Mouse (Mus musculus) midbrain, embryonic 13.5 days (tissue): Measurements from ENCODE around the gene Pgap2. TPM values are rescaled to one million over a fixed set of nuclear protein-coding genes. Genes with fewer than 3 reads are reported as not detected.
"Not testable (repeated sequence)": the region's sequence is repeated elsewhere in the genome, so short reads cannot be mapped to it uniquely, and the experiment has no call there.

Experiments used
- ATAC-seq: fragments of 200-750 bp; cut with Nextera tagmentation; 2 replicates; pipeline ENCODE4 v1.8.0; 2017; ENCODE audit warnings: mild to moderate bottlenecking, moderate TSS enrichment, moderate library complexity
- H3K27ac ChIP-seq: fragments of 300-500 bp; sonication (generic); 2 replicates; pipeline ENCODE4 v1.5.1; 2015; ENCODE audit warnings: inconsistent platforms, mild to moderate bottlenecking, moderate library complexity
- H3K27me3 ChIP-seq: fragments of 300-500 bp; sonication (generic); 2 replicates; pipeline ENCODE4 v1.6.1; 2015; ENCODE audit warnings: mild to moderate bottlenecking, inconsistent platforms
- H3K36me3 ChIP-seq: fragments of 300-500 bp; sonication (generic); 2 replicates; pipeline ENCODE4 v1.6.1; 2015; ENCODE audit warnings: mild to moderate bottlenecking, inconsistent platforms
- H3K4me1 ChIP-seq: fragments of 300-500 bp; sonication (generic); replicated peaks from 2 replicates; pipeline ENCODE4 v1.6.1; 2015; ENCODE audit warnings: inconsistent platforms
- H3K4me2 ChIP-seq: fragments of 300-500 bp; sonication (generic); replicated peaks from 2 replicates; pipeline ENCODE4 v1.6.1; 2015; ENCODE audit warnings: moderate library complexity, mild to moderate bottlenecking, inconsistent platforms
- H3K4me3 ChIP-seq: fragments of 300-500 bp; sonication (generic); replicated peaks from 2 replicates; pipeline ENCODE4 v1.5.1; 2015; ENCODE audit warnings: mild to moderate bottlenecking, inconsistent platforms
- H3K9ac ChIP-seq: fragments of 300-500 bp; sonication (generic); replicated peaks from 2 replicates; pipeline ENCODE4 v1.6.1; 2015; ENCODE audit warnings: mild to moderate bottlenecking, inconsistent platforms
- H3K9me3 ChIP-seq: fragments of 300-500 bp; sonication (generic); 2 replicates; pipeline ENCODE4 v1.6.1; 2016; ENCODE audit warnings: mild to moderate bottlenecking, inconsistent platforms
- whole genome bisulfite sequencing: fragments of 180-500 bp; shearing (Covaris S2); methylation state at CpG from one replicate; pipeline ENCODE4 v1.1.7; 2015; 5-methylcytosine and 5-hydroxymethylcytosine counted together
- polyA plus RNA-seq: library from polyadenylated mRNA; unstranded; fragments of >200 nt; fragmentation: Nextera tagmentation; extraction: Ambion mirVana; gene quantifications from 2 replicates; pipeline ENCODE4 v1.2.1, GENCODE M21; 2015

The Pgap2 gene
- polyA plus RNA-seq, 1 experiment from 2014 or later: 51.6 TPM

- H3K4me2 ChIP-seq: no peak overlapping the region
- no peaks in the 10 kb centered on the region for H3K9me3 ChIP-seq
- no peak overlapping the region for H3K4me3 ChIP-seq
- H3K27ac ChIP-seq: no peak overlapping the region
- peak; percentile 72 for ATAC-seq
- no peaks in the 10 kb centered on the region for H3K4me1 ChIP-seq
- H3K36me3 ChIP-seq: no peaks in the 10 kb centered on the region
- 17% methylated on average over 4 of the region's 4 CpGs for WGBS
- H3K9ac ChIP-seq: no peak overlapping the region
- H3K27me3 ChIP-seq: no peaks in the 10 kb centered on the region
These were observed 48.2 kb downstream of the Pgap2 start for GRCm38 (mm10) chr7:102258189-102258588.

- no peaks in the 10 kb centered on the region for H3K4me1 ChIP-seq
- H3K9ac ChIP-seq: no peak overlapping the region
- no peaks in the 10 kb centered on the region for H3K9me3 ChIP-seq
- no peaks in the 10 kb centered on the region for H3K36me3 ChIP-seq
- H3K4me2 ChIP-seq: no peak overlapping the region
- no peak for ATAC-seq
- H3K27me3 ChIP-seq: no peaks in the 10 kb centered on the region
- H3K4me3 ChIP-seq: no peak overlapping the region
- 70% methylated on average over 3 of the region's 3 CpGs for WGBS
- H3K27ac ChIP-seq: no peak overlapping the region
These were observed 48.7 kb downstream of the Pgap2 start for GRCm38 (mm10) chr7:102258753-102259152.

GRCm38 (mm10) chr7:102259716-102260479, 49.9 kb downstream of the Pgap2 start:
- Histone ChIP-seq H3K27ac (no peak overlapping the region), H3K27me3 (no peaks in the 10 kb centered on the region), H3K4me1 (no peaks in the 10 kb centered on the region), H3K4me2 (no peak overlapping the region), H3K9ac (no peak overlapping the region), H3K9me3 (no peaks in the 10 kb centered on the region), H3K36me3 (no peaks in the 10 kb centered on the region), H3K4me3 (no peak overlapping the region)
- 85% methylated on average over 10 of the region's 10 CpGs for WGBS
- no peak for ATAC-seq

- no peak for ATAC-seq
These were observed 50.5 kb downstream of the Pgap2 start for GRCm38 (mm10) chr7:102260518-102260917.

GRCm38 (mm10) chr7:102263020-102263419, 53.0 kb downstream of the Pgap2 start:
- no peak for ATAC-seq
- Histone ChIP-seq H3K36me3 (no peaks in the 10 kb centered on the region), H3K27me3 (0 out of 2 replicates have a peak, but pooled peaks cover 2% of the 10 kb centered on the region), H3K9ac (no peak overlapping the region), H3K9me3 (no peaks in the 10 kb centered on the region), H3K4me3 (no peak overlapping the region), H3K4me1 (peaks cover 2% of the 10 kb centered on the region), H3K27ac (no peak overlapping the region), H3K4me2 (no peak overlapping the region)
- 91% methylated on average over 2 of the region's 2 CpGs for WGBS

More at GRCm38 (mm10) chr7:102260518-102260917, 50.5 kb downstream of the Pgap2 start:
- H3K27ac ChIP-seq: no peak overlapping the region
- no peak overlapping the region for H3K9ac ChIP-seq
- no peaks in the 10 kb centered on the region for H3K4me1 ChIP-seq
- H3K27me3 ChIP-seq: no peaks in the 10 kb centered on the region
- 84% methylated on average over 1 of the region's 1 CpGs for WGBS
- H3K4me2 ChIP-seq: no peak overlapping the region
- H3K4me3 ChIP-seq: no peak overlapping the region
- no peaks in the 10 kb centered on the region for H3K9me3 ChIP-seq
- no peaks in the 10 kb centered on the region for H3K36me3 ChIP-seq

GRCm38 (mm10) chr7:102266021-102266400, 56.0 kb downstream of the Pgap2 start:
- not testable (repeated sequence) for H3K9ac ChIP-seq, H3K27ac ChIP-seq, H3K4me2 ChIP-seq, H3K36me3 ChIP-seq, H3K4me3 ChIP-seq, H3K9me3 ChIP-seq, ATAC-seq
- Histone ChIP-seq H3K4me1 (peaks cover 15% of the 10 kb centered on the region), H3K27me3 (peaks cover 15% of the 10 kb centered on the region)
- WGBS: 95% methylated on average over 10 of the region's 10 CpGs

GRCm38 (mm10) chr7:102266401-102267042, 56.5 kb downstream of the Pgap2 start:
- ATAC-seq: peak; percentile 55
- no peaks in the 10 kb centered on the region for H3K9me3 ChIP-seq
- H3K27me3 ChIP-seq: peaks cover 15% of the 10 kb centered on the region
- H3K9ac ChIP-seq: no peak overlapping the region
- no peak overlapping the region for H3K4me2 ChIP-seq
- peaks cover 15% of the 10 kb centered on the region for H3K4me1 ChIP-seq
- H3K36me3 ChIP-seq: no peaks in the 10 kb centered on the region
- WGBS: 51% methylated on average over 14 of the region's 14 CpGs
- peak overlapping the region; percentile 87 for H3K4me3 ChIP-seq
- no peak overlapping the region for H3K27ac ChIP-seq

- Histone ChIP-seq H3K27me3 (peaks cover 15% of the 10 kb centered on the region), H3K36me3 (no peaks in the 10 kb centered on the region), H3K4me3 (peak overlapping the region; percentile 87), H3K9me3 (no peaks in the 10 kb centered on the region), H3K27ac (no peak overlapping the region), H3K4me2 (peak overlapping the region; percentile 99), H3K9ac (peak overlapping the region; percentile 79), H3K4me1 (peaks cover 15% of the 10 kb centered on the region)
- WGBS: under 1% methylated on average over 34 of the region's 34 CpGs
- peak; percentile 92 for ATAC-seq
These were observed 57.1 kb downstream of the Pgap2 start for GRCm38 (mm10) chr7:102267113-102267579.

GRCm38 (mm10) chr7:102267601-102268394, 57.8 kb downstream of the Pgap2 start, which contains the start of gene Stim1:
Stim1 (plus strand) TSS chr7:102267806.
- peaks cover 15% of the 10 kb centered on the region for H3K4me1 ChIP-seq
- H3K27me3 ChIP-seq: peaks cover 15% of the 10 kb centered on the region
- H3K36me3 ChIP-seq: no peaks in the 10 kb centered on the region
- ATAC-seq: no peak; the same call in 1 of the 2 replicates
- H3K27ac ChIP-seq: no peak within 1 kb of the TSS
- peak within 1 kb of the TSS; percentile 79 for H3K9ac ChIP-seq
- no peaks in the 10 kb centered on the region for H3K9me3 ChIP-seq
- WGBS: under 1% methylated on average over 53 of the region's 73 CpGs
- peak within 1 kb of the TSS; percentile 87 for H3K4me3 ChIP-seq
- peak within 1 kb of the TSS; percentile 99 for H3K4me2 ChIP-seq

- peak; percentile 2; the same call in 1 of the 2 replicates for ATAC-seq
- 6% methylated on average over 12 of the region's 12 CpGs for WGBS
- H3K27ac ChIP-seq: no peak overlapping the region
- no peaks in the 10 kb centered on the region for H3K9me3 ChIP-seq
- peak overlapping the region; percentile 99 for H3K4me2 ChIP-seq
- H3K4me1 ChIP-seq: peaks cover 15% of the 10 kb centered on the region
- H3K36me3 ChIP-seq: no peaks in the 10 kb centered on the region
- H3K4me3 ChIP-seq: peak overlapping the region; percentile 87
- peak overlapping the region; percentile 79 for H3K9ac ChIP-seq
- peaks cover 15% of the 10 kb centered on the region for H3K27me3 ChIP-seq
These were observed 58.4 kb downstream of the Pgap2 start for GRCm38 (mm10) chr7:102268395-102268748.

GRCm38 (mm10) chr7:102272422-102272948, 62.5 kb downstream of the Pgap2 start:
- no peak overlapping the region for H3K9ac ChIP-seq
- H3K4me1 ChIP-seq: peaks cover 15% of the 10 kb centered on the region
- H3K4me2 ChIP-seq: no peak overlapping the region
- H3K36me3 ChIP-seq: no peaks in the 10 kb centered on the region
- peaks cover 15% of the 10 kb centered on the region for H3K27me3 ChIP-seq
- no peaks in the 10 kb centered on the region for H3K9me3 ChIP-seq
- H3K4me3 ChIP-seq: no peak overlapping the region
- ATAC-seq: no peak
- WGBS: 87% methylated on average over 3 of the region's 3 CpGs
- no peak overlapping the region for H3K27ac ChIP-seq
